12 mouse cellular contexts compared by ENCODE assay signal in genomic region chr5:66138597-66138996, GRCm38 (mm10). TPM values are rescaled to one million over a fixed set of nuclear protein-coding genes. Genes with fewer than 3 reads are reported as not detected.
DNase-seq lines count a peak whose midpoint lies in the region; TF ChIP-seq lines count a peak whose summit lies in the region.
"Had no signal": no experiment of that assay in that cellular context is flagged by ENCODE, and none has a peak within 500 bp of the region (broad histone marks: within the 10 kb centered on the region; RNA-seq: fewer than 3 reads in every experiment).

No protein-coding gene starts in this region.

- H3K4me3 ChIP-seq in brown adipose tissue, adult 24 weeks (ENCODE audit: insufficient read depth, low read depth, low read length) = no peak overlapping the region
- no peak overlapping the region for H3K4me3 ChIP-seq in thymus, adult 2 months (ENCODE audit: control insufficient read depth, insufficient read depth, low read length)
- H3K4me3 ChIP-seq: midbrain, embryonic 12.5 days had no signal

- WGBS in thymus, adult 2 months = 88% methylated on average over 10 of the region's 10 CpGs

- no peaks in the 10 kb centered on the region for H3K27me3 ChIP-seq in thymus, adult 2 months (ENCODE audit: control insufficient read depth, insufficient read depth, low read length)
- H3K27me3 ChIP-seq: midbrain, embryonic 12.5 days had no signal

- TF ChIP-seq CTCF in thymus, adult 2 months (IDR thresholded peaks at IDR 0.05; ENCODE audit: borderline replicate concordance, control insufficient read depth, extremely low read depth, insufficient read depth, low read length, poor library complexity) = no peak

- peak; percentile 20 for DNase-seq in embryo, embryonic 10 days (ENCODE audit: low spot score)
- DNase-seq in embryo, embryonic 10.5 days (ENCODE audit: low spot score) = no peak
- peak; percentile 59 for DNase-seq in layer of hippocampus, adult 9-11 months
- no peak for DNase-seq in layer of hippocampus, postnatal 14 days (ENCODE audit: low spot score in 2 of 2)
- DNase-seq in lung, postnatal 4 days = peak; percentile 52 to 59
- no peak for DNase-seq in thymus, adult 2 months
- no peak for DNase-seq in yolk sac, embryonic 10.5 days (ENCODE audit: low spot score)
- DNase-seq: embryo, embryonic 11 days; gastrocnemius, postnatal 25 days; thymus, postnatal 25 days had no signal

- peaks cover 19% of the 10 kb centered on the region for H3K4me1 ChIP-seq in brown adipose tissue, adult 24 weeks (ENCODE audit: control insufficient read depth, insufficient read depth, insufficient read length, low read length)
- H3K4me1 ChIP-seq in thymus, adult 2 months (replicated peaks; ENCODE audit: control insufficient read depth, insufficient read depth, low read length) = peaks cover 5% of the 10 kb centered on the region; the same call in 1 of the 2 replicates

- H3K36me3 ChIP-seq in thymus, adult 2 months (ENCODE audit: control insufficient read depth, insufficient read depth, low read length) = no peaks in the 10 kb centered on the region
- H3K36me3 ChIP-seq: midbrain, embryonic 12.5 days had no signal

- TF ChIP-seq POLR2A in thymus, adult 2 months (IDR thresholded peaks at IDR 0.05; ENCODE audit: control insufficient read depth, extremely low read depth, insufficient read depth, low read length, poor library complexity) = no peak

- H3K27ac ChIP-seq in brown adipose tissue, adult 24 weeks (replicated peaks; ENCODE audit: low read depth, low read length) = peak overlapping the region; percentile 69
- no peak overlapping the region for H3K27ac ChIP-seq in thymus, adult 2 months (ENCODE audit: control insufficient read depth, insufficient read depth, low read length)
- H3K27ac ChIP-seq: midbrain, embryonic 12.5 days had no signal

RNA-seq across cellular contexts. Expression of gene Rbm47, which starts 34.3 kb away (rescaled TPM):
- 1 to 10 TPM; 1.5 to 5.4 TPM for total RNA-seq in layer of hippocampus, postnatal 14 days (2021)
- 36.3 and 37.5 TPM in 2 replicates for polyA plus RNA-seq in brown adipose tissue, adult 24 weeks (2012; ENCODE audit: insufficient read depth, insufficient read length, missing spikeins)
- 12.6 and 12.7 TPM in 2 replicates for polyA plus RNA-seq in thymus, adult 2 months (2012; rRNA removed)

Comparison
In these comparisons a context has a peak if more than half of its experiments do, and no peak if none do; other contexts are left out.
1. DNase-seq: peak in embryo, embryonic 10 days (single experiment), layer of hippocampus, adult 9-11 months (single experiment) and lung, postnatal 4 days (2 of 2); none in embryo, embryonic 10.5 days (single experiment), layer of hippocampus, postnatal 14 days (0 of 2), thymus, adult 2 months (single experiment) and yolk sac, embryonic 10.5 days (single experiment).